Mouse (Mus musculus): ENCODE data around the gene Masp2. TPM values are rescaled to one million over a fixed set of nuclear protein-coding genes. Genes with fewer than 3 reads are reported as not detected.

The Masp2 gene
- polyA plus RNA-seq, 1 experiment from 2014 or later, result 112 TPM

GRCm38 (mm10) chr4:148588793-148589192, 13.6 kb upstream of the Masp2 start:
- Histone ChIP-seq H3K4me1 (ENCODE audit: insufficient read depth) (peaks cover 14% of the 10 kb centered on the region), H3K4me3 (ENCODE audit: low read depth, low read length) (no peak overlapping the region), H3K9me3 (ENCODE audit: low read length) (no peaks in the 10 kb centered on the region), H3K27ac (ENCODE audit: low read depth) (no peak overlapping the region), H3K9ac (replicated peaks) (no peak overlapping the region), H3K36me3 (replicated peaks; ENCODE audit: insufficient read depth, low read length) (peaks cover under 1% of the 10 kb centered on the region; the same call in 1 of the 2 replicates), H3K27me3 (ENCODE audit: insufficient read depth, low read length) (no peaks in the 10 kb centered on the region), H3K4me2 (ENCODE audit: low read depth, low read length) (no peak overlapping the region)
- ATAC-seq (no peak), DNase-seq (no peak)
- 61% methylated on average over 9 of the region's 9 CpGs for WGBS (ENCODE audit: insufficient replicate concordance)
- TF ChIP-seq EP300 (IDR thresholded peaks at IDR 0.05; ENCODE audit: low read depth), result no peak
- no peak for TF ChIP-seq CTCF (IDR thresholded peaks at IDR 0.05; ENCODE audit: low read depth)

GRCm38 (mm10) chr4:148589565-148589964, 12.8 kb upstream of the Masp2 start:
- H3K4me1 ChIP-seq (ENCODE audit: insufficient read depth), result peaks cover 14% of the 10 kb centered on the region
- H3K4me2 ChIP-seq (ENCODE audit: low read depth, low read length), result no peak overlapping the region
- 72% methylated on average over 6 of the region's 8 CpGs for WGBS (ENCODE audit: insufficient replicate concordance)
- no peaks in the 10 kb centered on the region for H3K27me3 ChIP-seq (ENCODE audit: insufficient read depth, low read length)
- ATAC-seq (no peak), DNase-seq (no peak)
- H3K4me3 ChIP-seq (ENCODE audit: low read depth, low read length), result no peak overlapping the region
- no peaks in the 10 kb centered on the region for H3K9me3 ChIP-seq (ENCODE audit: low read length)
- no peak overlapping the region for H3K27ac ChIP-seq (ENCODE audit: low read depth)
- no peak overlapping the region for H3K9ac ChIP-seq (replicated peaks)
- no peak for TF ChIP-seq CTCF (IDR thresholded peaks at IDR 0.05; ENCODE audit: low read depth)
- TF ChIP-seq EP300 (IDR thresholded peaks at IDR 0.05; ENCODE audit: low read depth), result no peak
- peaks cover 6% of the 10 kb centered on the region; the same call in 1 of the 2 replicates for H3K36me3 ChIP-seq (replicated peaks; ENCODE audit: insufficient read depth, low read length)

DNA sequence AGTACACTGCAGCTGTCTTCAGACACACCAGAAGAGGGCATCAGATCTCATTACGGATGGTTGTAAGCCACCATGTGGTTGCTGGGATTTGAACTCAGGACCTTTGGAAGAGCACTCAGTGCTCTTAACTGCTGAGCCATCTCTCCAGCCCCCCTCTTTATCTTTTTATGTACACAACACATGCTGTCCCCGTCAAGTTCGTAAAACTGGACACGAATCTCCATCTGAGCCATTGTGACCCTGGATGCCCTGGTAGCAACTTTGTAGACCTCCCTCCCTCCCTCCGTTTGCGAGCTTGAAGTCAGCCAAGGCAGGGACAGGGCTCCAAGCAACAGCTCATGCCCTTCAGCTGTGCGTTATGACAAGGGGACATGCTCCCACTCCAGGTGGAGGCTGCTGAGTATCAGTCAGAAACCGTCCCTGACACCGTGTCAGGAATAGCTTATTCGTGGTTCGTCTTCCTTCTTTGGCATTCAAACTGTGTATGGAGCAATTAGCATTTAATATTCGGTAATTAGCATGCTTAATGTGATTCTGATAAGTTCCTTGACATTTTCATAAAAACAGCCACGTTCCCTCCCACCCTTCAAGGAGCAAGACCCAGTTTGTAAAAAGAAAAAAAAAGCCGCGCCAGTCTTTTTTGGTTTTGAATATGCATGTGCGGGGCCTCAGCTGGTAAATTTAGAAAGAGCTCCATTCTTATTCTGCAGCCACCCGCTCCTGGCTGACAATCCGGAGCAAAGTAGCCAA, 11.8 kb upstream of the Masp2 start:
- TF ChIP-seq CTCF (IDR thresholded peaks at IDR 0.05; ENCODE audit: low read depth), result no peak
- TF ChIP-seq EP300 (IDR thresholded peaks at IDR 0.05; ENCODE audit: low read depth), result no peak
- Histone ChIP-seq H3K9ac (replicated peaks) (peak overlapping the region; percentile 81), H3K4me1 (ENCODE audit: insufficient read depth) (peaks cover 14% of the 10 kb centered on the region), H3K27ac (ENCODE audit: low read depth) (no peak overlapping the region), H3K27me3 (ENCODE audit: insufficient read depth, low read length) (no peaks in the 10 kb centered on the region), H3K9me3 (ENCODE audit: low read length) (no peaks in the 10 kb centered on the region), H3K4me3 (ENCODE audit: low read depth, low read length) (peak overlapping the region; percentile 92), H3K4me2 (ENCODE audit: low read depth, low read length) (peak overlapping the region; percentile 98), H3K36me3 (replicated peaks; ENCODE audit: insufficient read depth, low read length) (peaks cover 12% of the 10 kb centered on the region)
- WGBS (ENCODE audit: insufficient replicate concordance), result 5% methylated on average over 18 of the region's 18 CpGs
- ATAC-seq, result no peak
- DNase-seq, result no peak

GRCm38 (mm10) chr4:148591171-148591630, 11.2 kb upstream of the Masp2 start, which contains the start of gene Srm:
Gene Srm, plus strand, starts transcription at chr4:148591503.
- peak within 1 kb of the TSS; percentile 92 for H3K4me3 ChIP-seq (ENCODE audit: low read depth, low read length)
- DNase-seq, result peak; percentile 97
- peak within 1 kb of the TSS; percentile 75 for H3K27ac ChIP-seq (ENCODE audit: low read depth)
- peaks cover 14% of the 10 kb centered on the region for H3K4me1 ChIP-seq (ENCODE audit: insufficient read depth)
- peak within 1 kb of the TSS; percentile 81 for H3K9ac ChIP-seq (replicated peaks)
- peaks cover 17% of the 10 kb centered on the region for H3K36me3 ChIP-seq (replicated peaks; ENCODE audit: insufficient read depth, low read length)
- under 1% methylated on average over 40 of the region's 50 CpGs for WGBS (ENCODE audit: insufficient replicate concordance)
- H3K4me2 ChIP-seq (ENCODE audit: low read depth, low read length), result peak within 1 kb of the TSS; percentile 98
- H3K9me3 ChIP-seq (ENCODE audit: low read length), result no peaks in the 10 kb centered on the region
- TF ChIP-seq CTCF (IDR thresholded peaks at IDR 0.05; ENCODE audit: low read depth) (no peak), EP300 (IDR thresholded peaks at IDR 0.05; ENCODE audit: low read depth) (0 out of 2 replicates have a peak, but pooled peaks have one; percentile 24)
- no peaks in the 10 kb centered on the region for H3K27me3 ChIP-seq (ENCODE audit: insufficient read depth, low read length)
- peak; percentile 99 for ATAC-seq

- no peak for TF ChIP-seq CTCF (IDR thresholded peaks at IDR 0.05; ENCODE audit: low read depth)
- TF ChIP-seq EP300 (IDR thresholded peaks at IDR 0.05; ENCODE audit: low read depth), result no peak
- ATAC-seq (peak; percentile 48), DNase-seq (no peak)
- no peaks in the 10 kb centered on the region for H3K9me3 ChIP-seq (ENCODE audit: low read length)
- peaks cover 14% of the 10 kb centered on the region for H3K4me1 ChIP-seq (ENCODE audit: insufficient read depth)
- peak overlapping the region; percentile 81 for H3K9ac ChIP-seq (replicated peaks)
- peaks cover 23% of the 10 kb centered on the region for H3K36me3 ChIP-seq (replicated peaks; ENCODE audit: insufficient read depth, low read length)
- H3K4me3 ChIP-seq (ENCODE audit: low read depth, low read length), result peak overlapping the region; percentile 92
- 4% methylated on average over 37 of the region's 53 CpGs for WGBS (ENCODE audit: insufficient replicate concordance)
- no peaks in the 10 kb centered on the region for H3K27me3 ChIP-seq (ENCODE audit: insufficient read depth, low read length)
- H3K27ac ChIP-seq (ENCODE audit: low read depth), result peak overlapping the region; percentile 75
- peak overlapping the region; percentile 98 for H3K4me2 ChIP-seq (ENCODE audit: low read depth, low read length)
Measured at GRCm38 (mm10) chr4:148591637-148592380, 10.5 kb upstream of the Masp2 start.

GRCm38 (mm10) chr4:148593996-148594395, 8.4 kb upstream of the Masp2 start:
- no peak overlapping the region for H3K4me2 ChIP-seq (ENCODE audit: low read depth, low read length)
- H3K4me1 ChIP-seq (ENCODE audit: insufficient read depth), result peaks cover 14% of the 10 kb centered on the region
- no peaks in the 10 kb centered on the region for H3K9me3 ChIP-seq (ENCODE audit: low read length)
- peaks cover 29% of the 10 kb centered on the region for H3K36me3 ChIP-seq (replicated peaks; ENCODE audit: insufficient read depth, low read length)
- WGBS (ENCODE audit: insufficient replicate concordance), result 93% methylated on average over 11 of the region's 11 CpGs
- no peak overlapping the region for H3K9ac ChIP-seq (replicated peaks)
- H3K27me3 ChIP-seq (ENCODE audit: insufficient read depth, low read length), result no peaks in the 10 kb centered on the region
- H3K27ac ChIP-seq (ENCODE audit: low read depth), result no peak overlapping the region
- no peak overlapping the region for H3K4me3 ChIP-seq (ENCODE audit: low read depth, low read length)
- TF ChIP-seq EP300 (IDR thresholded peaks at IDR 0.05; ENCODE audit: low read depth), result no peak
- DNase-seq (no peak), ATAC-seq (no peak)
